ENCODE assay signal across 30 mouse cellular contexts in genomic region chr9:43692538-43692937, GRCm38 (mm10). TPM values are rescaled to one million over a fixed set of nuclear protein-coding genes. Genes with fewer than 3 reads are reported as not detected.
DNase-seq lines count a peak whose midpoint lies in the region; ATAC-seq and TF ChIP-seq lines count a peak whose summit lies in the region.
"Had no signal": no experiment of that assay in that cellular context is flagged by ENCODE, and none has a peak within 500 bp of the region (broad histone marks: within the 10 kb centered on the region; RNA-seq: fewer than 3 reads in every experiment).

No protein-coding gene starts in this region.

- H3K27me3 ChIP-seq in forebrain, embryonic 11.5 days (ENCODE audit: control insufficient read depth, insufficient read depth, low read length), result no peaks in the 10 kb centered on the region
- H3K27me3 ChIP-seq: forebrain, embryonic 12.5 days; heart, embryonic 12.5 days; kidney, embryonic 15.5 days; limb, embryonic 15.5 days; liver, embryonic 13.5 days; neural tube, embryonic 15.5 days; stomach, embryonic 15.5 days had no signal

- no peak overlapping the region for H3K4me2 ChIP-seq in forebrain, embryonic 11.5 days (ENCODE audit: low read depth, low read length, severe bottlenecking)
- H3K4me2 ChIP-seq: forebrain, embryonic 12.5 days; heart, embryonic 12.5 days; hindbrain, embryonic 14.5 days; kidney, embryonic 15.5 days; limb, embryonic 15.5 days; liver, embryonic 13.5 days; neural tube, embryonic 15.5 days; stomach, embryonic 15.5 days had no signal

- no peak overlapping the region for H3K4me3 ChIP-seq in left cerebral cortex, adult 2 months
- H3K4me3 ChIP-seq in forebrain, embryonic 11.5 days (ENCODE audit: low read depth, low read length), result no peak overlapping the region
- H3K4me3 ChIP-seq: erythroblast, embryonic 14.5 days; forebrain, embryonic 12.5 days; heart, adult 2 months; heart, embryonic 12.5 days; kidney, embryonic 15.5 days; limb, embryonic 10.5 days; limb, embryonic 15.5 days; liver, embryonic 13.5 days; neural tube, embryonic 15.5 days; stomach, embryonic 15.5 days had no signal

- H3K9me3 ChIP-seq in forebrain, embryonic 11.5 days (ENCODE audit: control insufficient read depth, low read length), result no peaks in the 10 kb centered on the region
- H3K9me3 ChIP-seq: forebrain, embryonic 12.5 days; heart, embryonic 12.5 days; kidney, embryonic 15.5 days; limb, embryonic 10.5 days; limb, embryonic 15.5 days; liver, embryonic 13.5 days; neural tube, embryonic 15.5 days; stomach, embryonic 15.5 days had no signal

- no peaks in the 10 kb centered on the region for H3K36me3 ChIP-seq in forebrain, embryonic 11.5 days (ENCODE audit: control insufficient read depth, insufficient read depth, low read length)
- H3K36me3 ChIP-seq: forebrain, embryonic 12.5 days; heart, embryonic 12.5 days; kidney, embryonic 15.5 days; limb, embryonic 10.5 days; limb, embryonic 15.5 days; liver, embryonic 13.5 days; neural tube, embryonic 15.5 days; stomach, embryonic 15.5 days had no signal

- no peaks in the 10 kb centered on the region for H3K4me1 ChIP-seq in forebrain, embryonic 11.5 days (replicated peaks; ENCODE audit: control insufficient read depth, insufficient read depth, low read length)
- H3K4me1 ChIP-seq: forebrain, embryonic 12.5 days; kidney, embryonic 15.5 days; limb, embryonic 10.5 days; limb, embryonic 15.5 days; liver, embryonic 13.5 days; neural tube, embryonic 15.5 days; stomach, embryonic 15.5 days had no signal

- DNase-seq in left cerebral cortex, adult 18-20 months (ENCODE audit: low spot score in 2 of 2), result peak; percentile 73 to 74
- DNase-seq in left cerebral cortex, postnatal 4 days, result no peak
- DNase-seq in brain, adult 2 months (ENCODE audit: low read depth, low spot score), result peak; percentile 81
- peak; percentile 69 to 78 for DNase-seq in left cerebral cortex, adult 2 months (ENCODE audit: extremely low spot score in 1 of 2, low spot score in 2 of 2)
- DNase-seq in right cerebral cortex, postnatal 36 days (ENCODE audit: low spot score in 2 of 2), result peak; percentile 79 to 84
- no peak for DNase-seq in adrenal gland, adult 8-10 months
- no peak for DNase-seq in forebrain, embryonic 11.5 days (ENCODE audit: low spot score)
- DNase-seq: adrenal gland, postnatal 25 days; cerebellum, adult 2 months; cerebellum, postnatal 14 days; forebrain, postnatal 0 days; heart, adult 2 months; heart, postnatal 4 days; kidney, adult 11 months; liver, embryonic 13.5 days; lung, adult 18-20 months; midbrain, embryonic 14.5 days; retina, postnatal 1 day; thymus, postnatal 14 days had no signal

- H3K9ac ChIP-seq in forebrain, embryonic 11.5 days (ENCODE audit: low read length), result no peak overlapping the region
- H3K9ac ChIP-seq: forebrain, embryonic 12.5 days; forebrain, postnatal 0 days; heart, embryonic 12.5 days; hindbrain, embryonic 14.5 days; kidney, embryonic 15.5 days; limb, embryonic 15.5 days; liver, embryonic 13.5 days; neural tube, embryonic 15.5 days; stomach, embryonic 15.5 days had no signal

- WGBS in forebrain, embryonic 11.5 days, result 89% methylated on average over 10 of the region's 10 CpGs

- ATAC-seq in forebrain, embryonic 11.5 days (replicated peaks; ENCODE audit: low FRiP score), result no peak
- ATAC-seq: CD4-positive, CD25-positive, alpha-beta regulatory T cell, adult 4 months; forebrain, postnatal 0 days; lung, postnatal 0 days had no signal

- H3K27ac ChIP-seq in left cerebral cortex, adult 2 months, result peak overlapping the region; percentile 11; the same call in 1 of the 2 replicates
- no peak overlapping the region for H3K27ac ChIP-seq in forebrain, embryonic 11.5 days (ENCODE audit: low read depth, low read length)
- H3K27ac ChIP-seq: forebrain, embryonic 12.5 days; heart, adult 2 months; hindbrain, embryonic 14.5 days; kidney, embryonic 15.5 days; limb, embryonic 10.5 days; limb, embryonic 15.5 days; liver, embryonic 13.5 days; neural tube, embryonic 15.5 days; stomach, embryonic 15.5 days had no signal

- no peak for TF ChIP-seq CTCF in left cerebral cortex, adult 2 months (IDR thresholded peaks at IDR 0.05)

- intact Hi-C loops in left cerebral cortex, postnatal 4 days (cut with DNase I), result no loop called here
- intact Hi-C loops in left cerebral cortex, adult 2 months (cut with DNase I), result loop anchor here (1.0 kb wide), 1 partner anchor 156 kb away; no protein-coding TSS in a partner anchor

RNA-seq across cellular contexts. Expression of gene Nectin1, which starts 51.2 kb away (rescaled TPM):
- 10 to 100 TPM; 91.6 to 92.4 TPM for total RNA-seq in left cerebral cortex, adult 18-20 months (2021)
- total RNA-seq in left cerebral cortex, postnatal 4 days (2021), result 10 to 100 TPM; 87.7 to 95.8 TPM
- 100 to 1,000 TPM; 112 to 114 TPM for total RNA-seq in left cerebral cortex, adult 2 months (2021)
- total RNA-seq in adrenal gland, adult 8-10 months (2022), result 10 to 100 TPM; 39.3 to 61.3 (median 50.2) TPM
- polyA plus RNA-seq in forebrain, embryonic 11.5 days (2014; fragmentation: Nextera tagmentation; extraction: Ambion mirVana), result 12.3 and 12.4 TPM in 2 replicates

Comparison
In these comparisons a context has a peak if more than half of its experiments do, and no peak if none do; other contexts are left out.
1. DNase-seq: peak in left cerebral cortex, adult 18-20 months (2 of 2), brain, adult 2 months (single experiment), left cerebral cortex, adult 2 months (2 of 2) and right cerebral cortex, postnatal 36 days (2 of 2); none in left cerebral cortex, postnatal 4 days (single experiment), adrenal gland, adult 8-10 months (single experiment) and forebrain, embryonic 11.5 days (single experiment).